Mouse (Mus musculus) thymus, adult 2 months (tissue): ENCODE data around the gene Polr2f.

Experiments
- CTCF ChIP-seq: fragments of 200-500 bp; IDR thresholded peaks from 2 replicates; pipeline ENCODE4 v1.5.1; 2012; ENCODE audit warnings: mild to moderate bottlenecking, control low read depth, low read length, moderate library complexity, borderline replicate concordance; ENCODE audit not compliant: control insufficient read depth, poor library complexity, insufficient read depth; ENCODE audit errors: extremely low read depth
- POLR2A ChIP-seq: fragments of 200-500 bp; IDR thresholded peaks from 2 replicates; pipeline ENCODE4 v1.6.1; 2012; ENCODE audit warnings: mild to moderate bottlenecking, low read length, control low read depth, moderate library complexity; ENCODE audit not compliant: control insufficient read depth, poor library complexity, insufficient read depth; ENCODE audit errors: extremely low read depth

DNA sequence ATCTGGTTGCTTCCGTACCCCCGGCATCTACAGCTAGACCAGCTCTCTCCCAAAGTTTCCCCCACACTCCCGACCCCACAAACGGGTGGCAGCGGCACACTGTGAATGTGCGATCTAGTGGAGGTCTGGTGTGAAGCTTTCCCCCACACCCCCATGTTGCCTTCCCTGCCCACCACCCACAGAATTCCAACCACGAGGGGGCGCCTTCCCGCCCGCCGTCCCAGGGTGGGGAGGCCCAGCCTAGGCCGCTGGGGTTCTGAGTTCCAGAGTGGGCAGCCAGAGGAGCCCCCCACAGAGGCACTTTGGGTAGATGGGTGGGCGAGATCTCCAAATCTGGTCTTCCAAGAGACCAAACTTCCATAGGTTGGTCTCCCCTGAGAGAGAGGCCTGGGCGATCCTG lies 22.0 kb downstream of the Polr2f start:
- TF ChIP-seq CTCF (no peak), POLR2A (no peak)
